Mouse (Mus musculus) small intestine, adult 2 months (tissue): ENCODE results near the gene Capn12.

Experiments used
- CTCF ChIP-seq: fragments of 200-500 bp; IDR thresholded peaks from 2 replicates; pipeline ENCODE4 v1.5.1; 2012; ENCODE audit warnings: low read depth, mild to moderate bottlenecking, control low read depth, inconsistent platforms, low read length, moderate library complexity, mixed read lengths; ENCODE audit not compliant: insufficient replicate concordance, insufficient read length; ENCODE audit errors: extremely low read depth
- POLR2A ChIP-seq: fragments of 200-500 bp; IDR thresholded peaks from 2 replicates; pipeline ENCODE4 v1.6.1; 2012; ENCODE audit warnings: low read depth, mild to moderate bottlenecking, control low read depth, inconsistent platforms, low read length, moderate library complexity

- TF ChIP-seq POLR2A (no peak), CTCF (no peak)
Measured at GRCm38 (mm10) chr7:28917503-28918426, 36.5 kb downstream of the Capn12 start.
